ENCODE assay signal across 16 mouse cellular contexts in the genomic region with DNA sequence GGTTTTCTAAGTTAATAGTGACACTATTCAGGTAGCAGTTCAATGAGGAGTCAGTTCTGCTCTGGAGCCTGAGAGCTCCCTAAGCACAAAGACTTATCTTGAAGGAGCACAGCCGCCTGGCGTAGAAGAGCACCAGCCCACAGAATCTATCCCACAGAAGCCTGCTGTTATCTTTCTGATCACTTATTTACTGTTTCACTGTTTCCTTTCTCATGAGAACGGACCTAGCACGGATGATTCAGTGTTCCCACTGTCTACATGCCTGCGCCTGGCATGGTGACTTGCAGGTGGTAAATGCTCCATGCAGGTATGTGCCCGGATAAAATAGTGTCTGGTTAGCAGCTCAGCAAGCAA. TPM values are rescaled to one million over a fixed set of nuclear protein-coding genes. Genes with fewer than 3 reads are reported as not detected.
DNase-seq lines count a peak whose midpoint lies in the region; ATAC-seq and TF ChIP-seq lines count a peak whose summit lies in the region.
"Had no signal": no experiment of that assay in that cellular context is flagged by ENCODE, and none has a peak within 500 bp of the region (broad histone marks: within the 10 kb centered on the region; RNA-seq: fewer than 3 reads in every experiment).

No protein-coding gene starts in this region.

- DNase-seq in MEL-GATA-1-ER (ENCODE audit: extremely low read depth, low read depth) = peak; percentile 64
- peak; percentile 68 for DNase-seq in induced T-regulatory cell, adult 2 months (ENCODE audit: low read depth)
- DNase-seq in liver, postnatal 0 days = no peak
- DNase-seq in cerebellum, adult 9-10 months = no peak
- no peak for DNase-seq in spleen, postnatal 14 days (ENCODE audit: low spot score in 2 of 2)
- no peak for DNase-seq in spleen, postnatal 36 days (ENCODE audit: low spot score in 2 of 2)
- DNase-seq: cerebellum, adult 8-10 months; gastrocnemius, postnatal 36 days; heart, postnatal 4 days; kidney, adult 2 months; lung, adult 2 months; right cerebral cortex, postnatal 25 days; thymus, postnatal 36 days had no signal

- no peaks in the 10 kb centered on the region for H3K27me3 ChIP-seq in liver, postnatal 0 days (ENCODE audit: insufficient read depth, low read length)
- H3K27me3 ChIP-seq: heart, embryonic 12.5 days had no signal

- H3K36me3 ChIP-seq in liver, postnatal 0 days (replicated peaks; ENCODE audit: insufficient read depth, low read length) = no peaks in the 10 kb centered on the region
- H3K36me3 ChIP-seq: heart, embryonic 12.5 days had no signal

- no peaks in the 10 kb centered on the region for H3K9me3 ChIP-seq in liver, postnatal 0 days (ENCODE audit: low read length)
- H3K9me3 ChIP-seq: heart, embryonic 12.5 days had no signal

- TF ChIP-seq CTCF in liver, postnatal 0 days (IDR thresholded peaks at IDR 0.05; ENCODE audit: low read depth) = no peak

- TF ChIP-seq EP300 in liver, postnatal 0 days (IDR thresholded peaks at IDR 0.05; ENCODE audit: low read depth) = peak; percentile 71

- ATAC-seq in CD4-positive, CD25-positive, alpha-beta regulatory T cell, adult 4 months = peak; percentile 46
- peak; percentile 89 for ATAC-seq in liver, postnatal 0 days

- no peak overlapping the region for H3K4me3 ChIP-seq in liver, postnatal 0 days (ENCODE audit: low read depth, low read length)
- H3K4me3 ChIP-seq: heart, embryonic 12.5 days; layer of hippocampus, adult 2 months had no signal

- peak overlapping the region; percentile 41 for H3K27ac ChIP-seq in liver, postnatal 0 days (ENCODE audit: low read depth)
- H3K27ac ChIP-seq: layer of hippocampus, adult 2 months had no signal

- H3K4me1 ChIP-seq in liver, postnatal 0 days (ENCODE audit: insufficient read depth) = peaks cover 11% of the 10 kb centered on the region; the same call in 1 of the 2 replicates

- H3K9ac ChIP-seq in liver, postnatal 0 days (replicated peaks) = peak overlapping the region; percentile 46; the same call in 1 of the 2 replicates
- H3K9ac ChIP-seq: heart, embryonic 12.5 days had no signal

- WGBS in liver, postnatal 0 days (ENCODE audit: insufficient replicate concordance) = 42% methylated on average over 6 of the region's 6 CpGs

- H3K4me2 ChIP-seq in liver, postnatal 0 days (ENCODE audit: low read depth, low read length) = peak overlapping the region; percentile 59
- H3K4me2 ChIP-seq: heart, embryonic 12.5 days had no signal

RNA-seq across cellular contexts. Expression of gene Nfkb1, which starts 27.8 kb away (rescaled TPM):
- 100 to 1,000 TPM in 1 of 2 experiments, 10 to 100 TPM in 1; 81.1 to 109 TPM for polyA plus RNA-seq in CD4-positive, CD25-positive, alpha-beta regulatory T cell, adult 4 months (2017; shearing (Covaris generic))
- polyA plus RNA-seq in liver, postnatal 0 days (2015; fragmentation: Nextera tagmentation; extraction: Ambion mirVana) = 11.8 and 12.7 TPM in 2 replicates

Comparison
In these comparisons a context has a peak if more than half of its experiments do, and no peak if none do; other contexts are left out.
1. DNase-seq: peak in MEL-GATA-1-ER (single experiment) and induced T-regulatory cell, adult 2 months (single experiment); none in liver, postnatal 0 days (single experiment), cerebellum, adult 9-10 months (single experiment), spleen, postnatal 14 days (0 of 2) and spleen, postnatal 36 days (0 of 2).